Mouse (Mus musculus): ENCODE data around the gene Cntfr. TPM values are rescaled to one million over a fixed set of nuclear protein-coding genes. Genes with fewer than 3 reads are reported as not detected.
A peak's percentile ranks its signal among the peaks of the same experiment; 100 is the strongest.
"Not testable (repeated sequence)": the region's sequence is repeated elsewhere in the genome, so short reads cannot be mapped to it uniquely, and the experiment has no call there.

The Cntfr gene
- polyA plus RNA-seq, 1 experiment from 2014 or later: 27.1 TPM

GRCm38 (mm10) chr4:41704651-41705050, 7.8 kb upstream of the Cntfr start:
- 15% methylated on average over 5 of the region's 5 CpGs for WGBS
- H3K4me1 ChIP-seq: peaks cover 40% of the 10 kb centered on the region
- H3K27me3 ChIP-seq (ENCODE audit: low read depth, poor library complexity, severe bottlenecking): peaks cover 30% of the 10 kb centered on the region
- no peaks in the 10 kb centered on the region for H3K36me3 ChIP-seq
- H3K27ac ChIP-seq (replicated peaks): no peak overlapping the region
- H3K4me3 ChIP-seq: no peak overlapping the region
- no peaks in the 10 kb centered on the region for H3K9me3 ChIP-seq (replicated peaks)
- DNase-seq (ENCODE audit: low spot score): no peak

- not testable (repeated sequence) for DNase-seq (ENCODE audit: low spot score); H3K27ac ChIP-seq (replicated peaks); H3K9me3 ChIP-seq (replicated peaks); H3K36me3 ChIP-seq; H3K4me3 ChIP-seq
- Histone ChIP-seq H3K4me1 (peaks cover 27% of the 10 kb centered on the region), H3K27me3 (ENCODE audit: low read depth, poor library complexity, severe bottlenecking) (peaks cover 42% of the 10 kb centered on the region)
- 70% methylated on average over 2 of the region's 2 CpGs for WGBS
These were observed 5.3 kb upstream of the Cntfr start for GRCm38 (mm10) chr4:41702226-41702625.

- WGBS: 82% methylated on average over 5 of the region's 8 CpGs
These were observed 3.3 kb upstream of the Cntfr start for GRCm38 (mm10) chr4:41700224-41700623.

GRCm38 (mm10) chr4:41699783-41700182, 2.9 kb upstream of the Cntfr start, which contains the start of gene Il11ra1:
Gene Il11ra1, plus strand, starts transcription at chr4:41699989.
- not testable (repeated sequence) for H3K36me3 ChIP-seq; DNase-seq (ENCODE audit: low spot score); H3K27ac ChIP-seq (replicated peaks); H3K9me3 ChIP-seq (replicated peaks); H3K4me3 ChIP-seq
- Histone ChIP-seq H3K27me3 (ENCODE audit: low read depth, poor library complexity, severe bottlenecking) (peaks cover 22% of the 10 kb centered on the region), H3K4me1 (peaks cover 18% of the 10 kb centered on the region)
- 81% methylated on average over 10 of the region's 10 CpGs for WGBS

More at GRCm38 (mm10) chr4:41700224-41700623, 3.3 kb upstream of the Cntfr start:
- H3K36me3 ChIP-seq; H3K9me3 ChIP-seq (replicated peaks); H3K4me3 ChIP-seq; H3K27ac ChIP-seq (replicated peaks); DNase-seq (ENCODE audit: low spot score): not testable (repeated sequence)
- Histone ChIP-seq H3K4me1 (peaks cover 20% of the 10 kb centered on the region), H3K27me3 (ENCODE audit: low read depth, poor library complexity, severe bottlenecking) (peaks cover 26% of the 10 kb centered on the region)

GRCm38 (mm10) chr4:41698421-41699016, 1.6 kb upstream of the Cntfr start:
- WGBS: 8% methylated on average over 26 of the region's 32 CpGs
- peaks cover 11% of the 10 kb centered on the region for H3K4me1 ChIP-seq
- DNase-seq (ENCODE audit: low spot score); H3K27ac ChIP-seq (replicated peaks); H3K36me3 ChIP-seq; H3K4me3 ChIP-seq; H3K9me3 ChIP-seq (replicated peaks): not testable (repeated sequence)
- peaks cover 12% of the 10 kb centered on the region for H3K27me3 ChIP-seq (ENCODE audit: low read depth, poor library complexity, severe bottlenecking)

GRCm38 (mm10) chr4:41696452-41696851, 437 bp downstream of the Cntfr start:
- DNase-seq (ENCODE audit: low spot score); H3K36me3 ChIP-seq; H3K9me3 ChIP-seq (replicated peaks); H3K4me3 ChIP-seq: not testable (repeated sequence)
- Histone ChIP-seq H3K4me1 (peaks cover 25% of the 10 kb centered on the region), H3K27ac (replicated peaks) (0 out of 2 replicates have a peak overlapping the region, but pooled peaks have one; percentile 59), H3K27me3 (ENCODE audit: low read depth, poor library complexity, severe bottlenecking) (peaks cover 16% of the 10 kb centered on the region)
- WGBS: under 1% methylated on average over 15 of the region's 15 CpGs

GRCm38 (mm10) chr4:41695800-41696199, 1.1 kb downstream of the Cntfr start:
- Histone ChIP-seq H3K4me1 (peaks cover 25% of the 10 kb centered on the region), H3K27me3 (ENCODE audit: low read depth, poor library complexity, severe bottlenecking) (peaks cover 16% of the 10 kb centered on the region), H3K4me3 (peak overlapping the region; percentile 44), H3K27ac (replicated peaks) (peak overlapping the region; percentile 82)
- not testable (repeated sequence) for DNase-seq (ENCODE audit: low spot score); H3K36me3 ChIP-seq; H3K9me3 ChIP-seq (replicated peaks)
- WGBS: 4% methylated on average over 21 of the region's 38 CpGs

- H3K4me3 ChIP-seq: peak overlapping the region; percentile 48
- not testable (repeated sequence) for DNase-seq (ENCODE audit: low spot score); H3K9me3 ChIP-seq (replicated peaks); H3K36me3 ChIP-seq
- peaks cover 13% of the 10 kb centered on the region for H3K27me3 ChIP-seq (ENCODE audit: low read depth, poor library complexity, severe bottlenecking)
- peak overlapping the region; percentile 70; the same call in 1 of the 2 replicates for H3K27ac ChIP-seq (replicated peaks)
- WGBS: 5% methylated on average over 4 of the region's 4 CpGs
- H3K4me1 ChIP-seq: peaks cover 31% of the 10 kb centered on the region
These were observed 3.4 kb downstream of the Cntfr start for GRCm38 (mm10) chr4:41693511-41693910.

- DNase-seq (ENCODE audit: low spot score); H3K36me3 ChIP-seq; H3K4me3 ChIP-seq; H3K27me3 ChIP-seq (ENCODE audit: low read depth, poor library complexity, severe bottlenecking); H3K9me3 ChIP-seq (replicated peaks); H3K27ac ChIP-seq (replicated peaks): not testable (repeated sequence)
- H3K4me1 ChIP-seq: peaks cover 49% of the 10 kb centered on the region
- no CpG with 5 or more reads among the region's 4 CpGs for WGBS
These were observed 6.9 kb downstream of the Cntfr start for GRCm38 (mm10) chr4:41690014-41690413.

- H3K4me1 ChIP-seq: peaks cover 55% of the 10 kb centered on the region
- 60% methylated on average over 1 of the region's 1 CpGs for WGBS
- DNase-seq (ENCODE audit: low spot score); H3K27ac ChIP-seq (replicated peaks); H3K36me3 ChIP-seq; H3K4me3 ChIP-seq; H3K27me3 ChIP-seq (ENCODE audit: low read depth, poor library complexity, severe bottlenecking); H3K9me3 ChIP-seq (replicated peaks): not testable (repeated sequence)
These were observed 8.3 kb downstream of the Cntfr start for GRCm38 (mm10) chr4:41688562-41688961.

- not testable (repeated sequence) for H3K27me3 ChIP-seq (ENCODE audit: low read depth, poor library complexity, severe bottlenecking); H3K9me3 ChIP-seq (replicated peaks)
- peaks cover 23% of the 10 kb centered on the region for H3K36me3 ChIP-seq
- H3K27ac ChIP-seq (replicated peaks): peak overlapping the region; percentile 82
- 17% methylated on average over 10 of the region's 10 CpGs for WGBS
- peak; percentile 85 for DNase-seq (ENCODE audit: low spot score)
- H3K4me3 ChIP-seq: peak overlapping the region; percentile 14; the same call in 1 of the 2 replicates
- H3K4me1 ChIP-seq: peaks cover 63% of the 10 kb centered on the region
These were observed 10.9 kb downstream of the Cntfr start for GRCm38 (mm10) chr4:41685882-41686492.

- Histone ChIP-seq H3K27ac (replicated peaks) (peak overlapping the region; percentile 89), H3K36me3 (peaks cover 31% of the 10 kb centered on the region), H3K4me1 (peaks cover 72% of the 10 kb centered on the region), H3K4me3 (peak overlapping the region; percentile 33; the same call in 1 of the 2 replicates)
- not testable (repeated sequence) for H3K27me3 ChIP-seq (ENCODE audit: low read depth, poor library complexity, severe bottlenecking); H3K9me3 ChIP-seq (replicated peaks)
- under 1% methylated on average over 12 of the region's 14 CpGs for WGBS
- DNase-seq (ENCODE audit: low spot score): peak; percentile 52
These were observed 11.9 kb downstream of the Cntfr start for GRCm38 (mm10) chr4:41684931-41685453.
